Mouse (Mus musculus) neutrophil, adult 5-6 weeks (primary cell): ENCODE results near the gene Ldhc. TPM values are rescaled to one million over a fixed set of nuclear protein-coding genes. Genes with fewer than 3 reads are reported as not detected.
"Not testable (repeated sequence)": the region's sequence is repeated elsewhere in the genome, so short reads cannot be mapped to it uniquely, and the experiment has no call there.

Source experiments
- ATAC-seq: fragments of 151-379, 151-347 bp; 2 replicates; pipeline ENCODE4 v1.8.0; 2017; ENCODE audit warnings: mild to moderate bottlenecking, moderate TSS enrichment; ENCODE audit not compliant: insufficient number of reproducible peaks, poor library complexity, low FRiP score, severe bottlenecking; ENCODE audit errors: extremely low read depth
- total RNA-seq: library from RNA; stranded (forward); fragments of 200-1000 nt; gene quantifications from 2 replicates; pipeline ENCODE4 v1.2.3, GENCODE M21; 2017

Gene Ldhc
- 2.0 TPM in 1 of 2 replicates, not detected in the other for total RNA-seq

GRCm38 (mm10) chr7:46860996-46861395 lies at the start of gene Ldhc:
Gene Ldhc (plus strand): TSS chr7:46861203.
- no peak for ATAC-seq

- ATAC-seq, result no peak
Observed at GRCm38 (mm10) chr7:46814012-46814411, 47.0 kb upstream of the Ldhc start.

- ATAC-seq, result not testable (repeated sequence)
Observed at GRCm38 (mm10) chr7:46820876-46821632, 39.9 kb upstream of the Ldhc start.

- no peak for ATAC-seq
Observed at GRCm38 (mm10) chr7:46827046-46827802, 33.8 kb upstream of the Ldhc start.

- ATAC-seq, result no peak
Observed at GRCm38 (mm10) chr7:46827803-46828184, 33.2 kb upstream of the Ldhc start.

- ATAC-seq, result no peak
Observed at GRCm38 (mm10) chr7:46829911-46830310, 31.1 kb upstream of the Ldhc start.

GRCm38 (mm10) chr7:46830799-46831590 lies 30.0 kb upstream of the Ldhc start:
- ATAC-seq, result no peak

- no peak for ATAC-seq
Observed at GRCm38 (mm10) chr7:46831693-46832092, 29.3 kb upstream of the Ldhc start.

- ATAC-seq, result not testable (repeated sequence)
Observed at GRCm38 (mm10) chr7:46832112-46832810, 28.7 kb upstream of the Ldhc start.

GRCm38 (mm10) chr7:46833266-46833665 lies 27.7 kb upstream of the Ldhc start:
- peak; percentile 40; the same call in 1 of the 2 replicates for ATAC-seq

GRCm38 (mm10) chr7:46833670-46834255 lies 27.2 kb upstream of the Ldhc start:
- no peak for ATAC-seq

- ATAC-seq, result no peak
Observed at GRCm38 (mm10) chr7:46834994-46835610, 25.9 kb upstream of the Ldhc start.

- no peak for ATAC-seq
Observed at GRCm38 (mm10) chr7:46836357-46836756, 24.6 kb upstream of the Ldhc start.

GRCm38 (mm10) chr7:46837073-46837472 lies 23.9 kb upstream of the Ldhc start:
- no peak for ATAC-seq

GRCm38 (mm10) chr7:46838104-46838671 lies 22.8 kb upstream of the Ldhc start:
- ATAC-seq, result no peak

- ATAC-seq, result peak; percentile 51
Observed at GRCm38 (mm10) chr7:46838891-46839302, 22.1 kb upstream of the Ldhc start.

- ATAC-seq, result no peak
Observed at GRCm38 (mm10) chr7:46839446-46839845, 21.6 kb upstream of the Ldhc start.

- no peak for ATAC-seq
Observed at GRCm38 (mm10) chr7:46839861-46840260, 21.1 kb upstream of the Ldhc start.
